Mouse (Mus musculus): ENCODE measurements around the gene Zfp524.

Zfp524 gene

DNA sequence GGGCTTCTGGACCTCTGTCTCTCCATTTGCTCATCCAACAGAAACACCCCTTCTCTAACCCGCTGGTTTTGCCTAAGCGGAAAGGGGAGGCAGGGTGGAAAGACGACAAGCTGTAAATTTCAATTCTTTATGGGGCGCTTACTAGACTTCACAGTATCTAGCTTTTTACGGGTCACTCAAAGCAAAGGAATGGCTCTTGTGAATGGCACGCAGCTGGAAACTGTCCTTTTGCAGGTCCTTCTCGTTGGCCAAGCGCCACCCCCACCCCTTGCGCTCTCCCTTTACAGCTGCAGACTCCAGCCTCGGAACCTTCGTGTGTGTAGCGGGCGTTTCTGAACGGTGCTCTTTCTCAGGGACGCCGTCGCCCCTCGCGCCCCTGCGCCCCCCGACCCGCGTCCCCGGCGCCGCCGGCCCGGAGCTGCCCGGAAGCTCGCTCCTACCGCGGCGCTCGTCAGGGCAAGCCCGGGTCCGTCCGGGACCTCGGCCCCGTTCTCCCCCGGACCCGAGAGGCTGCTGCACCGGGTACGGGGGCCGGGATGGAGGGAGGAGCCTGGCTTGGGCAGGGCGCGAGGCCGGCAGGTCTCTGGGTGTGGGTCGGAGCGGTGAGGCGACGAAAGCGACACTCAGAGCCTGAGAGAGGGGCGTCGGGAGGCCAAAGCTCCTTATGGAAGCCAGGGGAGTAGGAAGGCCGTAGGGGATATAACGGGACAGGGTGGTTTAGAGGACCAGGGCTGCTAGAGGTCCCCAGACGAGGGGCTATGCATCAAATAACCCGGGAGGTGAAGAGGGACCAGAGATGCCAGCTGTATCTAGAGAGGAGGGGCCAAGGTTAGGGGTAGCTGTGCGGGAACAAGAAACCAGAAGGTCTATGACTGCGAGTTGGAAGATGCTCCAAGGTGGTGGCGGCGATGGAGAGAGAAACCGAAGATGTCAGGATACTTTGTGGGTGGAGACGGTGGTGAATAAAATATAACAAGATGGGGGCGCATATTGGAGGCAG is 37.3 kb downstream of the Zfp524 start, which contains the start of gene Zfp580:
Gene Zfp580 (plus strand): TSS at position 346 of the 1,000 bp plus-strand sequence.
- peak; percentile 69 for DNase-seq (ENCODE audit: low spot score)

DNA sequence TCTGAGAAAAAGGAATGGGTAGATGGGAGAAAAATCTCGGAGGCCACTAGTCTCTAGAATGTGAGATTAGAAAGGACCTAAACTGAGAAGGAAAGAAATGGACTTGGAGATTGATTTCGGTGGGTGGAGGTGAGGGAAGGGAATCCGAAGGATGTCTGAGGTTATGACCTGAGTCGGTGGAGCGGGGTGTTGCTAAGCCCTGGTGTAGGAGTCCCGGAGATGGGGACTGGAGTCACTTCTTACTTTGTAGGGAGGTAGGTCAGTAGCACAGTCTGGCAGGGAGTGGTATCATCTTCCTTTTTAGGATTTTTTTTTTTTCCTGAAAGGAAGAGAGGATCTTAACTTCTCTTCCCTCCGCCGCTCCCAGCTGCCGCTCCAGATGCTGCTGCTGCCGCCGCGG is 38.2 kb downstream of the Zfp524 start:
- no peak for DNase-seq (ENCODE audit: low spot score)

DNA sequence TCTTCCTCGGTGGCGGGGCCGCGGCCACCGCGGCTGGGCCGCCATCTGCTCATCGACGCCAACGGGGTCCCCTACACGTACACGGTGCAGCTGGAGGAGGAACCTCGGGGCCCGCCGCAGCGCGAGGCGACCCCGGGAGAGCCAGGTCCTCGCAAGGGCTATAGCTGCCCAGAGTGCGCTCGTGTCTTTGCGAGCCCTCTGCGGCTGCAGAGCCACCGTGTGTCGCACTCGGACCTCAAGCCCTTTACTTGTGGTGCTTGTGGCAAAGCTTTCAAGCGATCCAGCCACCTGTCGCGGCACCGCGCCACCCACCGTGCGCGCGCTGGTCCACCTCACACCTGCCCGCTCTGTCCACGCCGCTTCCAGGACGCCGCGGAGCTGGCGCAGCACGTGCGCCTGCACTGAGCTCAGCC is 38.7 kb downstream of the Zfp524 start:
- DNase-seq (ENCODE audit: low spot score) = no peak

DNA sequence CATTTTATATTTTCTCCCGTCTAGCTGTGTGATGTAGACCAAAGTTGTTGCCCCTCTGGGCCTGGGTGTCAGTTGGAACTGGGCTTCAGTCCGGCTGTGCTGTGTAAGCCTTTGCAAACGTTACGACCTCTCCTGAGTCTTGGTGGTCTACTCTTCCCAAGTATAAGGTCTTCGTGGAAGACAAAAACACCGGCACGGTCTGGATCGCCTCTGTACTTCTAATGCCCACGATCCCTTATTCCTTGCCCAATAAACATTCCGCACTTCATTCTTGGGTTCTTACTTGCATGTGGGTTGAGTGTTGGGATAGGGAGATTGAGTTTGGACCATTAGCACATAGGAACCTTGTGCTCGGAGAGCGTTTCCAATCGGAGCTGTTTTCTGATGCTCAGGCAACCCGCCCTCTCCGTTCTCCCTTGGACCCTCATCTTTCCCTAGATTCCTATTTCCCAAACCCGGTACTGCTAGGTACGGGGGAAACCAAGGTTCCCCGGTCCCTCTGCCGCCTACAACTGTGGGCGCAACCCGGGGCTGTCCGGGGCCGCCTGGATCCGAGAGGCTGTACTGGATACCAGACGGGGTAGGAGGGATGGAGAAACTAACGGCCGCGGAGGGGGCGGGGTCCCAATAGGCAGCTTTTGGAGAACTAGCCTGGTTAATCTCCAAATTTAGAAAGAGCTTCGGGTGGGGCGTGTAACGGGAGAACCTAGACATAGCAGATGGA is 39.4 kb downstream of the Zfp524 start:
- no peak for DNase-seq (ENCODE audit: low spot score)

GRCm38 (mm10) chr7:5056651-5057263 is 42.5 kb downstream of the Zfp524 start:
- DNase-seq (ENCODE audit: low spot score) = no peak

DNA sequence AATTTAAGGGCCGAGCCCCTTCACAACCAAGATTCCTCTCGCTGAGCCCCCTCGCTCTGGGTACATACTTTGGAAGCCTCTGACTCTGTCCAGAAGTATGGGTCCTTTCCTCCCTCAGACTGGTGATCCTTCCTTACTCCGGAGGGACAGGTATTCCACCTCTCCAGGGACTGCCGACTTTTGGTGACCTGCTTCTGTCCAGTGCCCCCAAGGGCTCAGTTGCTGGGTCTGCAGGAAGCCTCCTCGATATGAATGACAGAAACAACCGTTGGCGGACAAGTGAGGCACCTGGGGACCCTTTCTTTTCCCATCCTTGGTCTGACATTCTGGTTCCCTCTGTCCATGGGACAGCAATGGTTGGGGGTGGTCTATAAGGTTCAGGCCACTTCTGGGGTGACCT is 43.2 kb downstream of the Zfp524 start:
- DNase-seq (ENCODE audit: low spot score) = no peak

- no peak for DNase-seq (ENCODE audit: low spot score)
Measured at GRCm38 (mm10) chr7:5057804-5058203, 43.6 kb downstream of the Zfp524 start.

DNA sequence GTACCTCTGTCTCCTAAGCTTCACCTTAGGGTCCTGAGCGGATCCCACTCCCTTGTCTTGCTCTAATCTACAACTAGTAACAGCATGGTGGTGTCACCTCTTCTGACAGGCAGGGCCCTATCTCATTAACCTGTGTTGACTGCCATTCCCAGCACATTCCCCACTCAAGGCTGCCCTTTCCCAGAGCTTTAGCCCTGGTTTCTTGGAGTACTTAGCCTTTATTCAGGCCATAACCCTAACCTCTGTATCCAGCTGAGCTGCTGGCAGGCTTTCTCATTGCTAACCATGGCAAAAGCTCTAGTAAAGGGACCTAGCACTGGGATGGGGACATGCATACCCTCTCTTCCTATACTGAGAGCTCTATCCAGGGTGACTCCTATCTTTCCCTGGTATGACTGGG is 44.4 kb downstream of the Zfp524 start:
- DNase-seq (ENCODE audit: low spot score) = no peak

GRCm38 (mm10) chr7:5059421-5059820 is 45.2 kb downstream of the Zfp524 start:
- no peak for DNase-seq (ENCODE audit: low spot score)

- no peak for DNase-seq (ENCODE audit: low spot score)
Measured at GRCm38 (mm10) chr7:5060239-5060731, 46.1 kb downstream of the Zfp524 start.

GRCm38 (mm10) chr7:5060944-5061773 is 46.9 kb downstream of the Zfp524 start:
- DNase-seq (ENCODE audit: low spot score) = peak; percentile 98

DNA sequence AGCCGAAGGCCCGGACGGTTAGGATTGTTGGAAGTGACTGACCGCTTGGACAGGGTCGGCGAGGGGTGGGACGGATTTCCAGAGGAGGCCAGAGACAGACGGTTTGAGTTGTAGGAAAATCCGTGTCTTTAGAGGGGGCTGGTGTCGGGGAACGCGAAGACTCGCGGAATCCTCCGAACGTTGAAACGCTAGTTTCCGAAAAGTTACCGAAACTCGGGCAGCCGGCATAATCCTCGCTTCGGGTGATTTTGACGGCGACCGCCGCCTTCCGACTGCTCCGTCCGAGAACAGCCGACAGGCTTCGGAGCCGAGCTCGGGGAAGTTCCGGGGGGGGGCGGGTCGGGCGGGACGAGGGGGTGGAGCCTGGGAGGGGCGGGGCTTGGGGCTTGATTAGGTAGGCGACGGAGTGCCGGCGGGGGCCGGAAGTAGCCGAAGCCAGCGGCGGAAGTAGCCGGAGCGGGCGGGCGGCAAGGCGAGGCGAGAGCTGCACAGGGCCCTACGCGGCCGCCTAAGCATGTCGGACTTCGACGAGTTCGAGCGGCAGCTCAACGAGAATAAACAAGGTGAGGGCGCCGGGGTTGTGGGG is 47.7 kb downstream of the Zfp524 start, which contains the start of gene U2af2:
Gene U2af2 (plus strand): TSS at position 370 of the 586 bp plus-strand sequence.
- peak; percentile 74 for DNase-seq (ENCODE audit: low spot score)

DNA sequence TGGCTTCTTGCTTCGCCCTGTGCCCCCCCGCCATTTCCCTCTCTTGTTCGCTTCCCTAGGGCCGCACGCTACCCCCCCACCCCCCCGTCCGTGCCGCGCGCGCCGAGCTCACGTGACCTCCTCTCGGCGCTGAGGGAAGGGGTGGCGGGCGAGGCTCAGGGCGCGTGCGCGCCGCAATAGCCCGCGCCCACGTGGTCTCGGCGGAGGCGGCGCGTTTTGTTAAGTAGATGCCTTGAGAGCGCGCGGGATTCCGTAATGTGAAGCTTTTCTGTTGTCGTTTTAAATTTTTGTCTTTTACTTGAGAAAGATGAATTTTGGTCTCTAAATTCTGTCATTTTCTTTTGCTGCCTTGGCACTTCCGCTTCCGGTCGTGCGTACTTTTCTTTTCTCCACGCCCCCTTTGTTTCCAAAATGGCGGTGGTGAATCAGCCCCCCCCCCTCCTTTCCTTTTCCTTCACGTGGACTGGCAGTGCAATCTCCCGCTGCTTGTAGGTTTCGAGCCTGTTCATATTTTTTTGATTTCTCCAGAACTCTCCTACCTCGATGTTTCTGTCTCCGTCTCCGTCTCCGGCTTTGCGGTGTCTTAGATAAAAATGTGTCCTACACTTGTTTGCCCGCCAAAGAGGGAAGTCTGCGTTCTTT is 48.3 kb downstream of the Zfp524 start:
- DNase-seq (ENCODE audit: low spot score) = no peak

GRCm38 (mm10) chr7:5064886-5065285 is 50.7 kb downstream of the Zfp524 start:
- no peak for DNase-seq (ENCODE audit: low spot score)
